Mouse (Mus musculus) midbrain, postnatal 0 days (tissue): ENCODE data around the gene Camp. TPM values are rescaled to one million over a fixed set of nuclear protein-coding genes. Genes with fewer than 3 reads are reported as not detected.

Experiments
- ATAC-seq: fragments of 200-750 bp; cut with Nextera tagmentation; 2 replicates; pipeline ENCODE4 v1.8.0; 2017; ENCODE audit warnings: moderate number of reproducible peaks, mild to moderate bottlenecking, moderate TSS enrichment, moderate library complexity; ENCODE audit not compliant: low FRiP score
- DNase-seq: peaks from one replicate; pipeline ENCODE4 v3.0.0-alpha.2; 2015; ENCODE audit warnings: low spot score
- H3K27ac ChIP-seq: fragments of 300-500 bp; sonication (generic); 2 replicates; pipeline ENCODE4 v1.5.1; 2014; ENCODE audit warnings: low read depth, mild to moderate bottlenecking, low read length, mixed read lengths
- H3K27me3 ChIP-seq: fragments of 300-500 bp; sonication (generic); 2 replicates; pipeline ENCODE4 v1.6.1; 2014; ENCODE audit warnings: low read length, control low read depth, mixed read lengths; ENCODE audit not compliant: insufficient read depth
- H3K36me3 ChIP-seq: fragments of 300-500 bp; sonication (generic); 2 replicates; pipeline ENCODE4 v1.6.1; 2014; ENCODE audit warnings: low read length, control low read depth, mixed read lengths; ENCODE audit not compliant: insufficient read depth
- H3K4me1 ChIP-seq: fragments of 300-500 bp; sonication (generic); 2 replicates; pipeline ENCODE4 v1.6.1; 2014; ENCODE audit warnings: mild to moderate bottlenecking, control low read depth, antibody characterized with exemption, low read length, mixed read lengths; ENCODE audit not compliant: insufficient read depth
- H3K4me2 ChIP-seq: fragments of 300-500 bp; sonication (generic); 2 replicates; pipeline ENCODE4 v1.6.1; 2014; ENCODE audit warnings: low read depth, mild to moderate bottlenecking, low read length, mixed read lengths; ENCODE audit not compliant: poor library complexity, severe bottlenecking
- H3K4me3 ChIP-seq: fragments of 300-500 bp; sonication (generic); 2 replicates; pipeline ENCODE4 v1.5.1; 2014; ENCODE audit warnings: low read depth, mild to moderate bottlenecking, low read length, moderate library complexity
- H3K9ac ChIP-seq: fragments of 300-500 bp; sonication (generic); replicated peaks from 2 replicates; pipeline ENCODE4 v1.6.1; 2014; ENCODE audit warnings: mild to moderate bottlenecking, low read length, moderate library complexity, mixed read lengths; ENCODE audit not compliant: poor library complexity, severe bottlenecking
- H3K9me3 ChIP-seq: fragments of 300-500 bp; sonication (generic); 2 replicates; pipeline ENCODE4 v1.6.1; 2016; ENCODE audit warnings: low read length, control low read depth
- CTCF ChIP-seq: IDR thresholded peaks from 2 replicates; pipeline ENCODE4 v1.5.1; 2016; ENCODE audit warnings: antibody characterized with exemption, mild to moderate bottlenecking
- WGBS: fragments of 180-500 bp; shearing (Covaris S2); extraction: QIAGEN DNeasy Blood & Tissue Kit; methylation state at CpG from one replicate; pipeline ENCODE4 v1.1.7; 2014; 5-methylcytosine and 5-hydroxymethylcytosine counted together
- polyA plus RNA-seq: library from polyadenylated mRNA; unstranded; fragments of >200 nt; fragmentation: Nextera tagmentation; extraction: Ambion mirVana; gene quantifications from 2 replicates; pipeline ENCODE4 v1.2.1, GENCODE M21; 2015
- total RNA-seq: library from RNA; depleted of rRNA; stranded (reverse); fragments of >200 nt; gene quantifications from 2 replicates; pipeline ENCODE4 v1.2.3, GENCODE M21; 2014

Camp gene
- total and polyA plus RNA-seq, 2 experiments from 2014 or later, result 0.21 TPM; not detected in 1

- WGBS, result 64% methylated on average over 3 of the region's 3 CpGs
- no peak overlapping the region for H3K9ac ChIP-seq
- H3K27me3 ChIP-seq, result no peaks in the 10 kb centered on the region
- H3K4me3 ChIP-seq, result no peak overlapping the region
- H3K4me1 ChIP-seq, result no peaks in the 10 kb centered on the region
- H3K9me3 ChIP-seq, result no peaks in the 10 kb centered on the region
- no peaks in the 10 kb centered on the region for H3K36me3 ChIP-seq
- ATAC-seq (no peak), DNase-seq (no peak)
- no peak for TF ChIP-seq CTCF
- 0 out of 2 replicates have a peak overlapping the region, but pooled peaks have one; percentile 25 for H3K4me2 ChIP-seq
- no peak overlapping the region for H3K27ac ChIP-seq
These were observed 13.7 kb upstream of the Camp start for GRCm38 (mm10) chr9:109863085-109863484.

- ATAC-seq (peak; percentile 52; the same call in 1 of the 2 replicates), DNase-seq (peak; percentile 76)
- 16% methylated on average over 20 of the region's 20 CpGs for WGBS
- Histone ChIP-seq H3K9ac (no peak overlapping the region), H3K4me1 (no peaks in the 10 kb centered on the region), H3K27ac (no peak overlapping the region), H3K9me3 (no peaks in the 10 kb centered on the region), H3K4me2 (peak overlapping the region; percentile 25; the same call in 1 of the 2 replicates), H3K36me3 (no peaks in the 10 kb centered on the region), H3K4me3 (no peak overlapping the region), H3K27me3 (no peaks in the 10 kb centered on the region)
- peak; percentile 95 for TF ChIP-seq CTCF
These were observed 13.1 kb upstream of the Camp start for GRCm38 (mm10) chr9:109862397-109863044.

GRCm38 (mm10) chr9:109855947-109856346, 6.5 kb upstream of the Camp start:
- Histone ChIP-seq H3K27ac (no peak overlapping the region), H3K4me3 (no peak overlapping the region), H3K27me3 (no peaks in the 10 kb centered on the region), H3K9me3 (no peaks in the 10 kb centered on the region), H3K4me2 (no peak overlapping the region), H3K9ac (no peak overlapping the region), H3K36me3 (no peaks in the 10 kb centered on the region), H3K4me1 (no peaks in the 10 kb centered on the region)
- DNase-seq (no peak), ATAC-seq (no peak)
- no peak for TF ChIP-seq CTCF
- 83% methylated on average over 6 of the region's 6 CpGs for WGBS

GRCm38 (mm10) chr9:109854341-109854740, 4.9 kb upstream of the Camp start:
- DNase-seq, result no peak

GRCm38 (mm10) chr9:109850099-109850498, 682 bp upstream of the Camp start:
- no peaks in the 10 kb centered on the region for H3K4me1 ChIP-seq
- no peaks in the 10 kb centered on the region for H3K9me3 ChIP-seq
- H3K27ac ChIP-seq, result no peak overlapping the region
- no peak for TF ChIP-seq CTCF
- ATAC-seq (no peak), DNase-seq (no peak)
- H3K27me3 ChIP-seq, result no peaks in the 10 kb centered on the region
- 89% methylated on average over 5 of the region's 5 CpGs for WGBS
- H3K4me3 ChIP-seq, result no peak overlapping the region
- no peaks in the 10 kb centered on the region for H3K36me3 ChIP-seq
- H3K4me2 ChIP-seq, result no peak overlapping the region
- H3K9ac ChIP-seq, result no peak overlapping the region

More at GRCm38 (mm10) chr9:109854341-109854740, 4.9 kb upstream of the Camp start:
- Histone ChIP-seq H3K4me1 (no peaks in the 10 kb centered on the region), H3K9me3 (no peaks in the 10 kb centered on the region), H3K27me3 (no peaks in the 10 kb centered on the region), H3K4me2 (no peak overlapping the region), H3K27ac (no peak overlapping the region), H3K4me3 (no peak overlapping the region), H3K36me3 (no peaks in the 10 kb centered on the region), H3K9ac (no peak overlapping the region)
- no peak for TF ChIP-seq CTCF
- 72% methylated on average over 2 of the region's 2 CpGs for WGBS
- no peak for ATAC-seq

GRCm38 (mm10) chr9:109833088-109833412, 16.4 kb downstream of the Camp start:
- H3K36me3 ChIP-seq, result 0 out of 2 replicates have a peak, but pooled peaks cover 7% of the 10 kb centered on the region
- H3K9me3 ChIP-seq, result no peaks in the 10 kb centered on the region
- H3K4me2 ChIP-seq, result peak overlapping the region; percentile 85
- WGBS, result 4% methylated on average over 6 of the region's 6 CpGs
- TF ChIP-seq CTCF, result no peak
- peak overlapping the region; percentile 74 for H3K9ac ChIP-seq
- H3K27ac ChIP-seq, result peak overlapping the region; percentile 87
- no peaks in the 10 kb centered on the region for H3K4me1 ChIP-seq
- no peaks in the 10 kb centered on the region for H3K27me3 ChIP-seq
- peak; percentile 47 for ATAC-seq
- H3K4me3 ChIP-seq, result peak overlapping the region; percentile 61
- DNase-seq, result no peak
